Mouse (Mus musculus): Measurements from ENCODE around the gene Ppm1a. TPM values are rescaled to one million over a fixed set of nuclear protein-coding genes. Genes with fewer than 3 reads are reported as not detected.
"Not testable (repeated sequence)": the region's sequence is repeated elsewhere in the genome, so short reads cannot be mapped to it uniquely, and the experiment has no call there.

The Ppm1a gene
- polyA plus RNA-seq, 1 experiment from 2014 or later = 44.0 TPM

- Histone ChIP-seq H3K9ac (no peak overlapping the region), H3K36me3 (ENCODE audit: poor library complexity, severe bottlenecking) (no peaks in the 10 kb centered on the region), H3K4me1 (peaks cover 22% of the 10 kb centered on the region), H3K4me3 (peak overlapping the region; percentile 18; the same call in 1 of the 2 replicates), H3K27ac (no peak overlapping the region), H3K4me2 (peak overlapping the region; percentile 70), H3K27me3 (no peaks in the 10 kb centered on the region), H3K9me3 (replicated peaks) (no peaks in the 10 kb centered on the region)
- no peak for ATAC-seq
- WGBS = 70% methylated on average over 1 of the region's 1 CpGs
Observed at GRCm38 (mm10) chr12:72763156-72763555, 5.9 kb downstream of the Ppm1a start.

- Histone ChIP-seq H3K27me3 (no peaks in the 10 kb centered on the region), H3K9ac (no peak overlapping the region), H3K4me1 (peaks cover 14% of the 10 kb centered on the region), H3K4me3 (no peak overlapping the region), H3K27ac (no peak overlapping the region), H3K4me2 (no peak overlapping the region), H3K9me3 (replicated peaks) (no peaks in the 10 kb centered on the region), H3K36me3 (ENCODE audit: poor library complexity, severe bottlenecking) (peaks cover 6% of the 10 kb centered on the region)
- WGBS = 93% methylated on average over 6 of the region's 6 CpGs
- no peak for ATAC-seq
Observed at GRCm38 (mm10) chr12:72767809-72768208, 10.6 kb downstream of the Ppm1a start.

GRCm38 (mm10) chr12:72768230-72768629, 11.0 kb downstream of the Ppm1a start:
- ATAC-seq = no peak
- no peak overlapping the region for H3K4me2 ChIP-seq
- peaks cover 12% of the 10 kb centered on the region for H3K4me1 ChIP-seq
- H3K27ac ChIP-seq = no peak overlapping the region
- peaks cover 6% of the 10 kb centered on the region for H3K36me3 ChIP-seq (ENCODE audit: poor library complexity, severe bottlenecking)
- H3K4me3 ChIP-seq = no peak overlapping the region
- H3K27me3 ChIP-seq = no peaks in the 10 kb centered on the region
- 91% methylated on average over 2 of the region's 2 CpGs for WGBS
- no peaks in the 10 kb centered on the region for H3K9me3 ChIP-seq (replicated peaks)
- H3K9ac ChIP-seq = no peak overlapping the region

- H3K9ac ChIP-seq = no peak overlapping the region
- no peaks in the 10 kb centered on the region for H3K27me3 ChIP-seq
- 90% methylated on average over 5 of the region's 5 CpGs for WGBS
- H3K27ac ChIP-seq = no peak overlapping the region
- H3K4me3 ChIP-seq = no peak overlapping the region
- no peaks in the 10 kb centered on the region for H3K9me3 ChIP-seq (replicated peaks)
- no peak overlapping the region for H3K4me2 ChIP-seq
- ATAC-seq = no peak
- H3K36me3 ChIP-seq (ENCODE audit: poor library complexity, severe bottlenecking) = peaks cover 6% of the 10 kb centered on the region
- peaks cover 9% of the 10 kb centered on the region; the same call in 1 of the 2 replicates for H3K4me1 ChIP-seq
Observed at GRCm38 (mm10) chr12:72769546-72770230, 12.4 kb downstream of the Ppm1a start.

GRCm38 (mm10) chr12:72771153-72771552, 13.9 kb downstream of the Ppm1a start:
- no peak overlapping the region for H3K4me3 ChIP-seq
- peaks cover 6% of the 10 kb centered on the region for H3K36me3 ChIP-seq (ENCODE audit: poor library complexity, severe bottlenecking)
- 98% methylated on average over 2 of the region's 2 CpGs for WGBS
- no peaks in the 10 kb centered on the region for H3K9me3 ChIP-seq (replicated peaks)
- no peak overlapping the region for H3K27ac ChIP-seq
- no peak overlapping the region for H3K9ac ChIP-seq
- peaks cover 9% of the 10 kb centered on the region; the same call in 1 of the 2 replicates for H3K4me1 ChIP-seq
- H3K27me3 ChIP-seq = no peaks in the 10 kb centered on the region
- no peak for ATAC-seq
- no peak overlapping the region for H3K4me2 ChIP-seq

- Histone ChIP-seq H3K36me3 (ENCODE audit: poor library complexity, severe bottlenecking) (peaks cover 6% of the 10 kb centered on the region), H3K27me3 (no peaks in the 10 kb centered on the region), H3K27ac (no peak overlapping the region), H3K9ac (no peak overlapping the region), H3K4me3 (no peak overlapping the region), H3K4me2 (no peak overlapping the region), H3K4me1 (peaks cover 9% of the 10 kb centered on the region; the same call in 1 of the 2 replicates), H3K9me3 (replicated peaks) (no peaks in the 10 kb centered on the region)
- ATAC-seq = no peak
- WGBS = 90% methylated on average over 3 of the region's 3 CpGs
Observed at GRCm38 (mm10) chr12:72771711-72772110, 14.5 kb downstream of the Ppm1a start.

- 49% methylated on average over 7 of the region's 7 CpGs for WGBS
- no peak overlapping the region for H3K4me2 ChIP-seq
- no peak for ATAC-seq
Observed at GRCm38 (mm10) chr12:72773921-72774320, 16.7 kb downstream of the Ppm1a start.

GRCm38 (mm10) chr12:72777244-72777643, 20.0 kb downstream of the Ppm1a start:
- no peak overlapping the region for H3K27ac ChIP-seq
- no peaks in the 10 kb centered on the region for H3K27me3 ChIP-seq
- H3K9me3 ChIP-seq (replicated peaks) = no peaks in the 10 kb centered on the region
- H3K36me3 ChIP-seq (ENCODE audit: poor library complexity, severe bottlenecking) = no peaks in the 10 kb centered on the region
- WGBS = 89% methylated on average over 4 of the region's 4 CpGs
- peaks cover 11% of the 10 kb centered on the region for H3K4me1 ChIP-seq
- ATAC-seq = no peak
- H3K9ac ChIP-seq = no peak overlapping the region
- no peak overlapping the region for H3K4me2 ChIP-seq
- H3K4me3 ChIP-seq = no peak overlapping the region

More at GRCm38 (mm10) chr12:72773921-72774320, 16.7 kb downstream of the Ppm1a start:
- no peaks in the 10 kb centered on the region for H3K27me3 ChIP-seq
- peaks cover 6% of the 10 kb centered on the region for H3K36me3 ChIP-seq (ENCODE audit: poor library complexity, severe bottlenecking)
- no peak overlapping the region for H3K27ac ChIP-seq
- H3K4me3 ChIP-seq = no peak overlapping the region
- H3K9me3 ChIP-seq (replicated peaks) = no peaks in the 10 kb centered on the region
- peaks cover 14% of the 10 kb centered on the region for H3K4me1 ChIP-seq
- no peak overlapping the region for H3K9ac ChIP-seq

- Histone ChIP-seq H3K36me3 (ENCODE audit: poor library complexity, severe bottlenecking) (peaks cover 20% of the 10 kb centered on the region), H3K9me3 (replicated peaks) (no peaks in the 10 kb centered on the region), H3K9ac (no peak overlapping the region), H3K4me3 (no peak overlapping the region), H3K27ac (no peak overlapping the region), H3K4me2 (no peak overlapping the region), H3K4me1 (peaks cover 5% of the 10 kb centered on the region; the same call in 1 of the 2 replicates), H3K27me3 (no peaks in the 10 kb centered on the region)
- ATAC-seq = no peak
- 92% methylated on average over 5 of the region's 5 CpGs for WGBS
Observed at GRCm38 (mm10) chr12:72780136-72780535, 22.9 kb downstream of the Ppm1a start.

- H3K36me3 ChIP-seq (ENCODE audit: poor library complexity, severe bottlenecking) = peaks cover 36% of the 10 kb centered on the region
- H3K9ac ChIP-seq; H3K9me3 ChIP-seq (replicated peaks); H3K27ac ChIP-seq; H3K4me3 ChIP-seq; H3K4me2 ChIP-seq; H3K27me3 ChIP-seq; H3K4me1 ChIP-seq; ATAC-seq: not testable (repeated sequence)
- WGBS = 91% methylated on average over 4 of the region's 4 CpGs
Observed at GRCm38 (mm10) chr12:72782786-72783185, 25.5 kb downstream of the Ppm1a start.

- H3K4me2 ChIP-seq = no peak overlapping the region
- no peak overlapping the region for H3K4me3 ChIP-seq
- 95% methylated on average over 6 of the region's 6 CpGs for WGBS
- H3K9ac ChIP-seq = no peak overlapping the region
- no peak overlapping the region for H3K27ac ChIP-seq
- H3K4me1 ChIP-seq = no peaks in the 10 kb centered on the region
- H3K27me3 ChIP-seq = no peaks in the 10 kb centered on the region
- no peak for ATAC-seq
- peaks cover 36% of the 10 kb centered on the region for H3K36me3 ChIP-seq (ENCODE audit: poor library complexity, severe bottlenecking)
- no peaks in the 10 kb centered on the region for H3K9me3 ChIP-seq (replicated peaks)
Observed at GRCm38 (mm10) chr12:72785183-72785930, 28.1 kb downstream of the Ppm1a start.

GRCm38 (mm10) chr12:72786551-72786950, 29.3 kb downstream of the Ppm1a start:
- Histone ChIP-seq H3K36me3 (ENCODE audit: poor library complexity, severe bottlenecking) (peaks cover 36% of the 10 kb centered on the region), H3K4me2 (no peak overlapping the region), H3K4me1 (no peaks in the 10 kb centered on the region), H3K27me3 (no peaks in the 10 kb centered on the region), H3K4me3 (no peak overlapping the region), H3K9ac (no peak overlapping the region), H3K27ac (no peak overlapping the region), H3K9me3 (replicated peaks) (no peaks in the 10 kb centered on the region)
- 94% methylated on average over 5 of the region's 5 CpGs for WGBS
- ATAC-seq = no peak

Data from forebrain, embryonic 13.5 days (tissue).